Mouse (Mus musculus) left cerebral cortex, adult 9 months (tissue): ENCODE measurements around the gene Nfix.
"Not testable (repeated sequence)": the region's sequence is repeated elsewhere in the genome, so short reads cannot be mapped to it uniquely, and the experiment has no call there.

Source experiments
- DNase-seq, 2 experiments: peaks; one replicate each; pipeline ENCODE4 v3.0.0; 2022; ENCODE audit warnings: low spot score in 2 of 2

Nfix gene

GRCm38 (mm10) chr8:84832759-84833742, 32.9 kb upstream of the Nfix start:
- no peak for DNase-seq

- peak in 1 of 2 experiments; percentile 74 for DNase-seq
Observed at GRCm38 (mm10) chr8:84832034-84832717, 32.0 kb upstream of the Nfix start.

- no peak for DNase-seq
Observed at GRCm38 (mm10) chr8:84831490-84831889, 31.3 kb upstream of the Nfix start, which contains the start of gene Gadd45gip1. Gadd45gip1 (plus strand) TSS chr8:84831522.

- DNase-seq = not testable (repeated sequence)
Observed at GRCm38 (mm10) chr8:84826518-84826917, 26.4 kb upstream of the Nfix start.

- no peak for DNase-seq
Observed at GRCm38 (mm10) chr8:84825636-84826035, 25.5 kb upstream of the Nfix start.

GRCm38 (mm10) chr8:84823653-84824052, 23.5 kb upstream of the Nfix start:
- no peak for DNase-seq

GRCm38 (mm10) chr8:84822723-84823122, 22.6 kb upstream of the Nfix start, which contains the start of gene Dand5:
Dand5 (minus strand) TSS chr8:84822823.
- DNase-seq = no peak

GRCm38 (mm10) chr8:84816117-84816516, 16.0 kb upstream of the Nfix start:
- no peak for DNase-seq

- peak; percentile 76 to 97 for DNase-seq
Observed at GRCm38 (mm10) chr8:84815547-84815946, 15.4 kb upstream of the Nfix start.

GRCm38 (mm10) chr8:84814555-84815441, 14.7 kb upstream of the Nfix start:
- DNase-seq = no peak

- no peak for DNase-seq
Observed at GRCm38 (mm10) chr8:84814240-84814554, 14.1 kb upstream of the Nfix start.

- DNase-seq = no peak
Observed at GRCm38 (mm10) chr8:84813830-84814229, 13.7 kb upstream of the Nfix start.

GRCm38 (mm10) chr8:84813059-84813458, 12.9 kb upstream of the Nfix start:
- DNase-seq = peak in 1 of 2 experiments; percentile 91

GRCm38 (mm10) chr8:84811303-84811702, 11.2 kb upstream of the Nfix start:
- DNase-seq = no peak

GRCm38 (mm10) chr8:84810896-84811295, 10.8 kb upstream of the Nfix start:
- peak; percentile 83 to 98 for DNase-seq

GRCm38 (mm10) chr8:84809941-84810280, 9.8 kb upstream of the Nfix start:
- DNase-seq = no peak

GRCm38 (mm10) chr8:84809109-84809940, 9.2 kb upstream of the Nfix start:
- DNase-seq = no peak

- no peak for DNase-seq
Observed at GRCm38 (mm10) chr8:84806031-84806430, 5.9 kb upstream of the Nfix start.

GRCm38 (mm10) chr8:84799136-84799931, 810 bp downstream of the Nfix start:
- DNase-seq = peak in 1 of 2 experiments; percentile 39
